Mouse (Mus musculus): ENCODE measurements around the gene Cracr2b.

Cracr2b gene

GRCm38 (mm10) chr7:141454967-141455551 lies 5.8 kb upstream of the Cracr2b start, which contains the start of gene Pnpla2:
Gene Pnpla2 (plus strand): TSS chr7:141455198.
- DNase-seq (ENCODE audit: low spot score): peak; percentile 97

GRCm38 (mm10) chr7:141455610-141456314 lies 5.1 kb upstream of the Cracr2b start:
- DNase-seq (ENCODE audit: low spot score): peak; percentile 79

- DNase-seq (ENCODE audit: low spot score): peak; percentile 65
Observed at GRCm38 (mm10) chr7:141456739-141457138, 4.2 kb upstream of the Cracr2b start.

GRCm38 (mm10) chr7:141457236-141457635 lies 3.7 kb upstream of the Cracr2b start:
- no peak for DNase-seq (ENCODE audit: low spot score)

- DNase-seq (ENCODE audit: low spot score): no peak
Observed at GRCm38 (mm10) chr7:141457986-141458660, 2.8 kb upstream of the Cracr2b start.

GRCm38 (mm10) chr7:141458661-141459060 lies 2.2 kb upstream of the Cracr2b start:
- no peak for DNase-seq (ENCODE audit: low spot score)

GRCm38 (mm10) chr7:141459301-141459711 lies 1.6 kb upstream of the Cracr2b start:
- DNase-seq (ENCODE audit: low spot score): no peak

- DNase-seq (ENCODE audit: low spot score): no peak
Observed at GRCm38 (mm10) chr7:141460001-141460390, 898 bp upstream of the Cracr2b start.

- DNase-seq (ENCODE audit: low spot score): no peak
Observed at GRCm38 (mm10) chr7:141461521-141462332, 833 bp downstream of the Cracr2b start.

GRCm38 (mm10) chr7:141462333-141462821 lies 1.5 kb downstream of the Cracr2b start:
- DNase-seq (ENCODE audit: low spot score): no peak

- DNase-seq (ENCODE audit: low spot score): no peak
Observed at GRCm38 (mm10) chr7:141463824-141464602, 3.1 kb downstream of the Cracr2b start.

- peak; percentile 67 for DNase-seq (ENCODE audit: low spot score)
Observed at GRCm38 (mm10) chr7:141464603-141465201, 3.8 kb downstream of the Cracr2b start.

GRCm38 (mm10) chr7:141465388-141466044 lies 4.6 kb downstream of the Cracr2b start:
- no peak for DNase-seq (ENCODE audit: low spot score)

- no peak for DNase-seq (ENCODE audit: low spot score)
Observed at GRCm38 (mm10) chr7:141466045-141466394, 5.1 kb downstream of the Cracr2b start.

GRCm38 (mm10) chr7:141466607-141467148 lies 5.8 kb downstream of the Cracr2b start:
- no peak for DNase-seq (ENCODE audit: low spot score)

GRCm38 (mm10) chr7:141467230-141468030 lies 6.5 kb downstream of the Cracr2b start, which contains the start of gene Cd151:
Gene Cd151 (plus strand): TSS chr7:141467392.
- DNase-seq (ENCODE audit: low spot score): peak; percentile 93

GRCm38 (mm10) chr7:141468164-141468521 lies 7.2 kb downstream of the Cracr2b start:
- DNase-seq (ENCODE audit: low spot score): no peak

GRCm38 (mm10) chr7:141468522-141469211 lies 7.8 kb downstream of the Cracr2b start:
- DNase-seq (ENCODE audit: low spot score): peak; percentile 78

GRCm38 (mm10) chr7:141469352-141469751 lies 8.5 kb downstream of the Cracr2b start:
- DNase-seq (ENCODE audit: low spot score): no peak

Measured in urinary bladder, postnatal 14 days (tissue).